Mouse (Mus musculus) lung, adult 18-20 months (tissue): ENCODE measurements around the gene Odf3l2.

Source experiments
- DNase-seq, 2 experiments: peaks; one replicate each; pipeline ENCODE4 v3.0.0; 2022; ENCODE audit warnings: mixed read lengths in 2 of 2

The Odf3l2 gene

DNA sequence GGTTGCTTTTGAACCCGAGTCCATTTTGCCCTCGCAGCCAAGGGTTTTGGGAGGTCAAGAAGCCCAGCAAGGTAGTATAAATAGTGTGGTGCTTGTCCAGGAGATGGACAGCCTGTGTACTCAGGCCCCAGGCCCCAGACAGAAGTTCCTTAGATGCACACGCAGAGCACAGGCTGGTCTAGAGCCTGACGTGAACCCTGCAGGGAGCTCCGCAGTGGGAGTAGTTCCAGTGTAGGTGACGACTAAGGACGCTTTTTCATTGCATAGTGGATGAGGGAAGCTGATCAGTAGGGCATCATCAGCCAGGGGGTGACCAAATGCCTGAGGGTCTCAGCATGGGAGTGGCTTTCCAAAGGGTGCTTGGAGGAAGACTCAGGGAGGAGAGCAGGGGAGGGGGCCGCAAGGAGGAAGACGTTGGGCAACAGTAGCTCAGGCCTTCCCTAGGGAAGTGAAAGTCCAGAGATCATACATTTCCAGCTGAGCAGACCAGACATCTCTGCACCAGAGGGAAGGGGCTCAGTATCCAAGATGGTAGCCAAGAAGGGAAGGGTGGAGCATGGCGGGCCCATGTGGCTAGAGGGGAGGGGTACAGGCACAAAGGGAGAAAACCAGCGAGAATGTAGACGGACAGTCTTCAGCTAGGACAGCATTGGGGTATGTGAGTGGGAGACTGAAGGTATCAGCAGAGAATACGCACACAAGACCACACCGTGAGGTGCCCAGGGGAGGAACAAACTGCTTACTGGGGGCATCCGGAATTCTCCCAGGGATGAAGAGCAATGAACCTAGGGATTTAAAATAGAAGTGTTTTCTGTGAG is 24.7 kb upstream of the Odf3l2 start:
- no peak for DNase-seq

DNA sequence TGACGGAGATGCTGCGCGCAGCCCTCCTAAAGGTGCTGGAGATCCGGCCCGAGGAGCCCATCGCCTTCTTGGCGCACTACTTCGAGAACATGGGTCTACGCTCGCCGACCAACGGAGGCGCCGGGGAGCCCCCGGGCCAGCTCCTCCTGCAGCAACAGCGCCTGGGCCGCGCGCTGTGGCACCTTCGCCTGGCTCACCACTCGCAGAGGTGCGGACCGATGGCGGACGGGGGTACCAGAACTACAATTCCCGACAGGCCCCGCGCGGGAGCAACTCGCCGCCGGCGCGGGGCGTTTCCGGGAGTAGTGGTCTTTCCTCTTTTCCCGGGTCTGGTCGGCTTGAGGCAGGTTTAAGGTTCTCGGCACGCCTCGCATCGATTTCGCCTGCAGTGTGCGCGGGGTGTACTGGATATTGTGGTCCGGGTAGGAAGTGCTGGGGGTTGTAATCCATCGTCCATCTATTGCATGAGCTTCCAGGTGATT is 24.1 kb upstream of the Odf3l2 start:
- peak; percentile 68 to 70 for DNase-seq

DNA sequence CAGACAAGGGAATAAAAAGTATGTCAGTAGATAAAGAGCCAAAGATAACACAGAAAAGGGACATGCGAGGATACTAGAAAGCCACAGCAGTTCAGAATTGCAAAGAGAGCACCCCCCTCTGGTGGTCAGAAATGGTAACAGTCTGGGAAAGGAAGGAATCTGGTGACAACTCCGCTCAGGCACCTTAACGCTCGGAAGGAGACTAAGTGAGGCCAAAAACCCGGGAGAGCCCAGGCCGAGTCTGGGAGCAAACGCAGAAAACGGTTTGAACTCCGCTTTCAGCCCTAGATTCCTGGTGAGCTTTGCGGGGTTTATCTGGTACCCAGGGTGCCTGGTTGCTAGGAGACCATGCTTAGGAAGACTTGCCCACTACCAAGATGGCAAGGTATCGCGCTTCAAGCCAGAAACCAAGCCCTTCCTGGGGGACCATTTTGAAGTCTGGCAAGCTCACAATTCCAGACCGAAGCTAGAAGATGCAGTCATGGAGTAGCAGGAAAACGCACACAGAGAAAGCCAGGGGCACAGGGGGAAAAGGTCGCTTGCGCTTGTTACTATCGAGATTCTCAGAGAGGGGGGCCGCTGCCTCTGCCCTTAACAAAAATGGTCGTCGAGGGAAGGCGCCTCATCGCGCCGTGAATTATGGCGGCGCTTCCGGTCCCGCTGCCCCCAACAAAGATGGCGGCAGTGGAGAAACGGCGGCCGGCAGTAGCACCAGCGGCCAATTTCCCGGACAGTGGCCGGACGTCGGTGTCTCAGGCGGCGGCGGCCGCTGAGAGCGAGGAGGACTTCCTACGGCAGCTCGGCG is 23.4 kb upstream of the Odf3l2 start, which contains the start of gene Tpgs1:
TSS of gene Tpgs1 (plus strand) at position 599 of the 805 bp plus-strand sequence.
- DNase-seq = peak; percentile 86 to 89

DNA sequence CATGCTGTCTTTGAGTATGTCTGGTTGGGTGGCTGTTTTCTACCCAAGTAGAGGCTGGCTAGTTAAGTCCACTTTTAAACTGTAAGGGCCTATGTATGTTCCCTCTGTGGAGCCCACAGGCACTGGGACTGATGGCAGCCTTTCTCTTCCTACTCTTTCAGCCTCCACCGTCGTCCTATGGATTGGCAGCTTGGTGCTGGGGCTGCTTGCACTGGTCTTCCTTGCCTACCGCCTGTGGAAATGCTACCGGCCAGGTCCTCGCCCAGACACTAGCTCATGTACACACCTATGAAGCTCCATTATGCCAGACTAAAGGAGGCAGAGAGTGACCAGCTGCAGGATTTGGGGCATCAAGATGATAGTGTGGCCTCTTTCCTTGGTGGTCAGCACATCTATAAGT is 22.5 kb upstream of the Odf3l2 start:
- no peak for DNase-seq

DNA sequence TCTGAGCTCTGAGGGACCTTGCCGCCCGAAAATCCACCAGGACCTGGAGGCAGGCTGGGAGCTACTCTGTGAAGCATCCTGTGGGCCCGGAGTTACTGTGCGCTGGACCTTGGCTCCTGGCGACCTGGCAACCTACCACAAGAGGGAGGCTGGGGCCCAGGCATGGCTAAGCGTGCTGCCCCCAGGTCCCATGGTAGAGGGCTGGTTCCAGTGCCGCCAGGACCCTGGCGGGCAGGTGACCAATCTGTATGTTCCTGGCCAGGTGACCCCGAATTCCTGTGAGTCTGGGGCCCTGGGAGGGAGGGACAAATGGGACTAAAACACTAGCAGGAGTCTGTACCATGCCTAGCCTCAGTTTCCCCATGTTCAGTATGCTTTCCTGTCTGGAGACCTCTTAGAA is 21.0 kb upstream of the Odf3l2 start:
- no peak for DNase-seq

DNA sequence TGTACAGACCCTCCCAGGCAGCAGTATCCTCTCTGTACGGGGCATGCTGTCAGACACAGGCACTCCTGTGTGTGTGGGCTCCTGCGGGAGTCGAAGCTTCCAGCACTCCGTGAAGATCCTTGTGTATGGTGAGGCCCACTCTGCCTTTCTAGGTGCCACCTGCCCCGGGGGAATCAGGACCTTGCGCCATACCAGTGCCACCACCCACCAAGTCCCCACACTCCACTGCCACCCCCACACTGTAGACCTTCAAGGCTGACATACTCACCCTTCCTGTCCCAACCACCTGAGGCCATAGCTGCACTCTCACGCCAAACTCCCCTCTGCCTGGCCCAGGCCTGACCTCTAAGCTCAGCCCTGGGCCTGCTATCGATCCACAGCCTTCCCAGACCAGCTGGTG is 19.5 kb upstream of the Odf3l2 start:
- no peak for DNase-seq

DNA sequence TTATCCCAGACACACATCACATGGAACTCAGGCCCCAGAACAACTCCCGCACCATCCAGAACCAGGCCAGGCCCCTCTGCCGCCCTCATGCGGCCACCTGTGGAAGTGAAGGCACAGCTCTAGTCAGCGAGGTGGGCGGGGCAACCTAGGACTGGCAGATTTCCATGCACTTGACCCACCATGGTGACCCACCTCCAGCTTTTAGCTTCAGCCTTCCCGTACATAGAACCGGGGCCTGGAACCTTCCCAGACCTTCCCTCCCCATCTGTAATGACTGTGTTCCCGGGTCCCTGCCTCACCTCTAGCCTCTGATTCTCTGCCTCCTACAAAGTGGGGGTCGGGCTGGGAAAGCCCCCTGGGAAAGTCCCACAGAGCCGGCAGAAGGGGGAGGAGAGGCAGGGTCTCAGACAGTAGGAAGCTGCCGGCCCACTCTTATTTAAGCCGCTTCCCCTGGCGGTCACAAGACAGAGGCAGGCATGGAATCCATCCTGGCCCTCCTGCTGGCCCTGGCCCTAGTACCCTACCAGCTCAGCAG is 18.7 kb upstream of the Odf3l2 start, which contains the start of gene Madcam1:
TSS of gene Madcam1 (plus strand) at position 429 of the 535 bp plus-strand sequence.
- DNase-seq = peak; percentile 50 to 66

DNA sequence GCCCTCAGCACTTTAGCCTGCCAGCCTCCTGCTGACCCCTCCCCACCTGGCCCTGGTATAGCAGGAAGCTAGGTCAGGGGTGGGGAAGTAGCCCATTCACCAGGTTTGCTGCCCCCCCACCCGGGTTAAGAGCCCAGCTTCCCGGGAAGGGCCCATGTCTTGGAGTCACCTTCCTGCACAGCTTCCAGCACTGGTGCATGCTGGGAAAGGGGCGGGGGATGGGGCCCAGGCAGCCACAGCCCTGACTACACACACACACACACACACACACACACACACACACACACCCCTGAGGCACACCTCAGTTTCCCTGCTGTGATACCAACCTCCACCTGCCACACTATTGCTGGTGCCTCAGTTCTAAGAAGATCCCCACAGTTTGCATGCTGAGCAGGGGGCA is 16.3 kb upstream of the Odf3l2 start:
- no peak for DNase-seq

DNA sequence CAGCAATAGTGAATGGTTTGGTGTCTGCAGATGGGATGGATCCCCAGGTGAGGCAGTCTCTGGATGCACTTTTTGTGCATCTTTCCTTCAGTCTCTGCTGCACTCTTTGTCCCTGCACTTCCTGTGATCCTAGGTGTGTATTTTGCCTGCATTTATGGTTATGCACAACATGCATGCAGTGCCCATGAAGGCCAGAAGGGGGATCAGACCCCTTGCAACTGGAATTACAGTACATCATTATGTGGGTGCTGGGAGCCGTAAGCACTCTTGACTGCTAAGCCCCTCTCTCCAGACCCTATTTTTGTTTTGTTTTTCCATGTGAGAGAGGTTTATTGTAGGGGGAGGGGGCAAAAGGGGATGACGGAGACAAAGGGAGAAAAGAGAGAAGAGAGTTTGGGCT is 14.8 kb upstream of the Odf3l2 start:
- DNase-seq = no peak

DNA sequence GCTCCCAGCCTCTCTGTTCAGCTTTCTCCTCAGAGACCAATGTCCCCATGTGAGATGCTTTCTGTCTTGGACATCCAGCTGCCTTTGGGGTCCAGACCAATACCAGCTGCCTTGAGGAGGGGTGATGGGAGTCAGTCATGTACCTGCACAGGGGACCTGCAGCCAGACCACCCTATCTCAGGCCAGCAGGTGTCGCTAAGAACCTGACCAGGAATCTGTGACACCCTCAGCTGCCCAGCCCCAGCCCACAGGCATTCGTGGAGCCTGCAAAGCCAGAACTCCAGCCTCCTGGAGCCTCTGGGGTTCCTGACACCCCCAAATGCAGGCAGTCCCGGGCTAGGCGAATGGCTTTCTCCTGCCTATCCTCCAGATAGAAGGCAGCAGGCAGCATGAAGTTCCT is 13.3 kb upstream of the Odf3l2 start:
- DNase-seq = no peak

DNA sequence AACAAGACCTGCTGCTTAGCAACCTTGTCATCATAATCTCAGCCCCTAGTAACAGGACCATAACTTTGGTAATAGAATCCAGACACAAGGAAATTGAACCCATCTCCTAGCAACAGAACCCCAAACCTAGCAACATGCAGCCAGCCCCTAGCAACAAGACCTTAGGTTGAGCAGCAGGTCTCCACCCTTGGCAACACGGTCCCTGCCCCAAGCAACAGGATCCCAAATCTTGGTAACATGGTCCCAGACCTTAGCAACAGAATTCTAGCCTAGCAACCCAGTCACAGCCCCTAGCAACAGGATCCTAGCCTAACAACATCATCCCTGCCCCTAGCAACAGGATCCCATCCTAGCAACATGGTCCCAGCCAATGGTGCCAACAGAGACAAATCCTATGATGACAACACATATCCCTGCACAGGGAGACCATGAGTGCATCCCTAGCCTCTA is 9.4 kb upstream of the Odf3l2 start:
- no peak for DNase-seq

DNA sequence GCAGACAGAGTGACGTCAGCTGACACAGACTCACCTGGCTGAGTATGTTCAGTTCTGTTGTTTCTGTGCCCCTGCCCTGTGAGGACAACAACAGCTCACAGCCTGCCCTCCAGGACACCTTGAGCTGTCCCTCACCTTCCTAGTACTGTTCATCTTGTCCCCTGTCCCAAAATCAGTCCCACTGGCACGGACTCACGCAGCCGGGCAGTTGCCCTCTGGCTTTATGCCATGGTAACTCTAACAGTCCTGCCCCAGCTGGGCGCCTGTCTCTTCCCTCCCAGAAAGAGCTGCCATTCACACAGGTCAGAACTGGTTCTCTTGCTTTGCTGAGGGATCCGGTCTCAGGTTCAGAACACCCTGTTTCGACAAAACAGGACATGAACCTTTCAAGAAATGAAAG is 7.3 kb upstream of the Odf3l2 start:
- DNase-seq = no peak

DNA sequence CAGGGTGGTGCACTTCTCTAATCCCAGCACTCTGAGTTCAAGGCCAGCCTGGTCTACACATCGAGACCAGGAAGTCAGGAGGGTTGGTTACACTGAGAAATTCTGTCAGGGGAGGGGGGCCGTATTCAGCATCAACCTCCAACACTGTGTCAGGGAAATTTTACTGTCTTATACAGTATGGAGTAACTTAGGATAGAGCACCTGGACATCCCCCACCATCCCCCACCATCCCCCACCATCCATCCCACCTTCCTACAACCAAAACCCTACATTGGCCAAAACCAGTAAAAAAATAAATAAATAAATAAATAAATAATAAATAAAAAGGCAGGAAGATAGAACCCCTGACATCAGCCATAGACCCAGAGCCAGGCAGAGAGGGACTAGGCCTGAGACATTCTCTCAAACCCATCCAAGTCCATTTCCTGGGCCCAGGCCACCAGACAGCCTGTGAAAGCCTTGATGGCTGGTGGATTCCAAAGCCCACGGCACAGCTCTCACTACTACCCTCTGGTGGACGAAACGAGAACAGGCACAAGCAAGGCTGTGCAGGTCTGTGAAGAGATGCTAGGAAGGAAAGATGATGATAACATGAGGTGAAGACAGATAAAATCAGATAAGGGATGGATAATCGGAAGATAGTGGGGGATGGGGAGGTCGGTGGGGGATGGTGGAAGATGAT is 3.7 kb upstream of the Odf3l2 start:
- peak; percentile 49 to 58 for DNase-seq

DNA sequence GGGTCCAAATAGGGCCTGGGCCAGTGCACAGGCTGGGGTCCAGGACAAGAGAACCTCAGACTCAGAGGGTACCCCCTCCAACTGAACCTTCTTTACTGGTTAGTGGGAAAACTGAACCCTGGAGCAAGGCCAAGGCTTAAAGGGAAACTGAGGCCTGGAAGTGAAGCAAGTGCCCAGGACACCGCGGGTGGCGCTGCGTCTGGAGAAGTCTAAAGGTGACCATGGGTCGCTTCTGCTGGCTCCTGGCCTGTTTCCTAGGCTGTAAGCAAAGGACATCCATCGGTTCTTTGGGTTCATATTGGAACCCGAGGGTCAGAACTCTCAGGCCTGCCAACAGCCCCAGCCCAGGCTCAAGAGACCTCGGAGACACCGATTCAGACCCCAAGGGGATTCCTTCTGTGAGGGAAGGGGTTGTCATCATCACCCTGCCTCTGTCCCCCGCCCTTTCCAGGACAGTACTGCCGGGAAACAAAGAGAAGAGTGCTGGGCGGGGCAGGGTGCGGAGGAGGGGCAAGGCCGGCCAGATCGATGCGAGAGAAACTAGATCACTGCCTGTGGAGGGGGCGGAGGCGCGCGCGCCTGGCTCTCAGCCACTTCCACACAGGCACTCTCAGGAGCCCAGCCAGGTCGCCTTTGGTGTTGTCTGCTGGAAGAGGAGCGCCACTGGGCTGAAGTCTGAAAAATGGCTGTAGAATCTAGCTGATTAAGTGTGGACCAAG is 6.9 kb downstream of the Odf3l2 start:
- DNase-seq = peak in 1 of 2 experiments; percentile 15

DNA sequence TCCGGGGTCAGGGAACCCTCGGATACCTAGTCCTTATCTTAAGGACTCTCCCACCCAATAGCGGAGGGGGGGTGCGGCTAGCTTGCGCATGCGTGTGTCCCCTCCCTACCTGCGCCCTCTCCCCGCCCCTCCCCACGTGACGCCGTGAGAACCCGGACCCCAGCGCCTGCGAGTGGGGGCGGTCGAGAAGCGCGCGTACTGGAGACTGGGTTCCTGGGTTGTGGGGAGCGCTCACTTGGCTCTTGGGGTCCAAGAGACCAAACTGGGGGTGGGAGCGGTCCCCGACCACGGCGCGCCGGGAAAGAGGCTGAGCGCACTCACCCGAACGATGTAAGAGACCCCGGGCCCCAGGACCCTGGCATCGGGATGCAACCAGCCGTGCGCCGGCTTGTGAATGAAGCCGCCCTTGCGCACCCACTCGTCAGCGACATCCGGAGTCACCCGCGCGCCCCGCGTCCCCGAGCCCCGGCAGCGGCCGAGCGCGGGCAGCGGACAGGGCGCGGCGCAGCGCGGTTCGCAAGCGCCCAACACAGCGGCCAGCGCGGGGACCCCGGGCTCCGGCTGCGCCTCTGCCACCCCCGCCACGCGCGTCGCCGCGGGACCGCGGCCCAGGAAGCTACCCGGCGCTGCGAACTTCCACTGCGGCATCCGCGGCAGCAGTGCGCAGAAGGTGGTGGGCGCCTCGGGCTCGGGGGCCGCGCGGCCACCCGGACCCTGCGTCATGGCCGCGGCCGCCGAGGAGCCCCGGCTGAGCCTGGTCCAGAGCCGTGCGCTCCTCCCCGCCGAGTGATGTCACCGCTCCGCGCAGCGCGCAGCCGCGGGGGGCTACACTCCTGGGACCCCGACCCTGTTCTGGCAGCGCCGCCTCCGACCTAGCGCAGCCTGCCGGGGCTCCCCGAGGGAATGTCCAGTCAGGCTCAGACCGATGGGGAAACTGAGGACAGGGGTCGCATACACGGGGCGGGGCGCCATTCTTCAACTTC is 8.1 kb downstream of the Odf3l2 start, which contains the start of gene Shc2:
TSS of gene Shc2 (minus strand) at position 791 of the 983 bp plus-strand sequence.
- DNase-seq = no peak

DNA sequence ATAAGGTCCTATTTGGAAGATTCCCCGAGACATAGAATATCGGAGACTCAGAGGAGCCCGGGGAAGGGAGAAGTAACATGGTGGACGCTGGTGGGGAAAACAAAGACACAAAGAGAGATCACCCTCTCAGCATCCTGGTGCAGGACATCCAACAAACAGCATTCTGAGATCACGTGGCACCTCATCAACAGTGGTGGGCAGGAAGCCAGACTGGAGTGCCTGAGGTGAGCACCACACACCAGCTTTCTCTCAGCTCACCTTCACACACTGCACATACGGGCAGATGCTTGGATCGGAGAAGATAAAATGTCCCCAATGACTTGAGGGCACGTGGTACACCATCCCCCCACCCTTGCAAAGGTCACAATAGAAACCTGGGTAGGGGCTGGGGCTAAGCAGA is 9.3 kb downstream of the Odf3l2 start:
- no peak for DNase-seq

DNA sequence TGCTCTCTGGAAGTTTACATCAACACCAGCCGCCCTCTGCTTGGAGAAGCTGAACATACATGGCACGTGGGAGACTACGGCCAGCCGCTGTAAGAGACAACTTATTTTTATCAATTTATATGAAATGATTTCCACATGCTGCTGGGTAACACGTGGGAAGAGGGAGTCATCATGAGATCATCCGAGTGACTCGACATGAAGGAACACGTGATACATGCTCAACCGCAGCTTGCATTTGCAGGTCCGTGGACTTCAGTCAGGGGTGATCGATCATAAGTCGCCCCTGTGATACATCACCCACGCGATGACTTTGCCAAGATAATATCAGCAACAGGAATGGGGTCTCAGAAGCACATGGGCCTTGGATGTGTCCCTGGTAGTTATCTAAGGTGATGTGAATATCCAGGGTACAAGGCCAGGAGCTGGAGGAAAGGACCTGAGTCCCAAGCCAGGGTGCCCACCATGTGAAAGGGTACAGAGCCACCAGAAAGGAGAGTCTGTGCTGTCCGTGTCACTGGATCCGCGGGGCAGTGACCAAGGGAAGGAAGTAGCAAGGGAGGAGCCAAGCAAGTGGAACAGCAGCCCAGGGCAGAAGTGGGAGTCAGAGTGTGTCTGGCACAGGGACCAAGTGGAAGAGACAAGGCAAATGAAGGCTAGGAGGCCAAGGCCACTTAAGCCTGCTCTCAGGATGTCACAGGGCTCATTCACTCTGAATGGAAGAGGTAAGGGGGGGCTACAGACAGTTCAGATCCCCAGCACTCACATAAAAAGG is 12.3 kb downstream of the Odf3l2 start:
- no peak for DNase-seq

DNA sequence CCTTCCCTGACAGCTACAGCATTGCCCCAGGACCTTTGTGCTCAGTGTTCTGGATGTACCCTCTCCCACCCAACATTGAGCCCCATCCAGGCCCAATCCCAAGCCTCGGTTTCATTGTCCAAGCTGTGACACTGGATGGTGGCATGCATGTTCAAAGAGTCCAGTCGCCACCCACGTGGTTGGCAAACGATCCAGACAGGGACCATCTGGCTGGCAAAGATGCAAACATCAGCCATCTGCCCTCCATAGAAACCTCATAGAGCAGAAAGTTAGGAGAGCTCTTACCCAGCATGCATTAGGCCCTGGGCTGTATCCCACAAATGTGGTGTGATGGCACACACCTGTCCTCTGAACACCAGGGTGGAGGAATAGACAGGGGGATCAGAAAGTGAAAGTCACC is 14.1 kb downstream of the Odf3l2 start:
- no peak for DNase-seq

DNA sequence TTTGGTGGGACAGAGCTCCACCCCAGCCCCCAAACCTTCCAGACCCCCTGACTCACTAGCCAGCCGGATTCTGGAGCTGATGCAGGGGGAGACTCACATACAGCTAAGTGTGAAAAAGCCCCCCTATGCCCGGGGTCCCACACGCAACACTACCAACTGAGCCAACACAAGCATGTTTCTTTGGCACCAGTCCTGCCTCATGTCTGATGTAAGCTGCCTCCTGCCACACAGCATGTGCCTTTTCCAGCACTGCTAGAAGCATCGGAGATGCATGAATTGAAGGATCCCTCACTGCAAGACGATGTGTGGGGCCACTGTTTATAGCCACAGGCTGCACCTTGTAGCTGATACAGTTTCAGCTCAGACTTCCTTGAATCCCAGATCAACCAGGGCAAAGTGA is 17.2 kb downstream of the Odf3l2 start:
- DNase-seq = no peak

DNA sequence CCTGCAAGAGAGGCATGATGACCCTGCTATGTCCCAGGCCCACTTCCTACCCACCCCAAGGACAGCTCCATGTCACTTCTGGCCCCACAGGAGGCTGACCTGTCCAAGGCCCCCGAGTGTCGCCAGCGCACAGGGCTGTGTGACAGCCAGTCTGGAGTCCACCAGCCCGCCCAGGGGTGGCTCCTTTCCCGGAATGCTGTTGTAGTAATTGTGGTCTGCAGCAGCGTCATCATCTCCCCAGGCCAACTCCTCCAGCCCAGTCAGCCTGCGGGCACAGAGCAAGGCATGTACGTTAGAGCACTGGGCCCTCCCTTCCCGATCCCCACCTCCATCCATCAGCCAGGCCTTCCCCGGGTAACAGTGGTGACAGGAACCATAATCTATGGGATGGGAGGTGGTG is 19.4 kb downstream of the Odf3l2 start:
- no peak for DNase-seq
